Mouse (Mus musculus) fat pad, adult 2 months (tissue): ENCODE measurements around the gene Mdfi.
"Not testable (repeated sequence)": the region's sequence is repeated elsewhere in the genome, so short reads cannot be mapped to it uniquely, and the experiment has no call there.

Experiments used
- DNase-seq: peaks from one replicate; pipeline ENCODE4 v3.0.0-alpha.2; 2011; ENCODE audit warnings: low read depth, low spot score; ENCODE audit errors: extremely low read depth

Gene Mdfi

GRCm38 (mm10) chr17:47834482-47834767 is at the start of gene Mdfi:
TSS of gene Mdfi (minus strand) at chr17:47834691.
- peak; percentile 11 for DNase-seq

GRCm38 (mm10) chr17:47883099-47883498 is 48.6 kb upstream of the Mdfi start:
- no peak for DNase-seq

GRCm38 (mm10) chr17:47881330-47881729 is 46.8 kb upstream of the Mdfi start:
- no peak for DNase-seq

- no peak for DNase-seq
Observed at GRCm38 (mm10) chr17:47879207-47879606, 44.7 kb upstream of the Mdfi start.

GRCm38 (mm10) chr17:47878378-47879089 is 44.0 kb upstream of the Mdfi start:
- DNase-seq: no peak

- no peak for DNase-seq
Observed at GRCm38 (mm10) chr17:47877715-47878377, 43.4 kb upstream of the Mdfi start.

- no peak for DNase-seq
Observed at GRCm38 (mm10) chr17:47876776-47877714, 42.6 kb upstream of the Mdfi start.

- no peak for DNase-seq
Observed at GRCm38 (mm10) chr17:47873341-47873791, 38.9 kb upstream of the Mdfi start.

- no peak for DNase-seq
Observed at GRCm38 (mm10) chr17:47872311-47873011, 38.0 kb upstream of the Mdfi start.

GRCm38 (mm10) chr17:47869874-47870273 is 35.4 kb upstream of the Mdfi start:
- DNase-seq: no peak

- no peak for DNase-seq
Observed at GRCm38 (mm10) chr17:47866037-47866436, 31.5 kb upstream of the Mdfi start.

GRCm38 (mm10) chr17:47864496-47864895 is 30.0 kb upstream of the Mdfi start:
- no peak for DNase-seq

GRCm38 (mm10) chr17:47863437-47863836 is 28.9 kb upstream of the Mdfi start:
- no peak for DNase-seq

- DNase-seq: no peak
Observed at GRCm38 (mm10) chr17:47863023-47863422, 28.5 kb upstream of the Mdfi start.

- no peak for DNase-seq
Observed at GRCm38 (mm10) chr17:47855544-47855943, 21.1 kb upstream of the Mdfi start.

- no peak for DNase-seq
Observed at GRCm38 (mm10) chr17:47854908-47855307, 20.4 kb upstream of the Mdfi start.

GRCm38 (mm10) chr17:47853760-47854159 is 19.3 kb upstream of the Mdfi start:
- peak; percentile 54 for DNase-seq

- peak; percentile 7 for DNase-seq
Observed at GRCm38 (mm10) chr17:47853336-47853735, 18.8 kb upstream of the Mdfi start.

- not testable (repeated sequence) for DNase-seq
Observed at GRCm38 (mm10) chr17:47851798-47852360, 17.4 kb upstream of the Mdfi start.

- no peak for DNase-seq
Observed at GRCm38 (mm10) chr17:47850639-47851314, 16.3 kb upstream of the Mdfi start.
